Mouse (Mus musculus) midbrain, embryonic 16.5 days (tissue): ENCODE measurements around the gene Maco1. TPM values are rescaled to one million over a fixed set of nuclear protein-coding genes. Genes with fewer than 3 reads are reported as not detected.

Source experiments
- ATAC-seq: fragments of 200-750 bp; cut with Nextera tagmentation; 2 replicates; pipeline ENCODE4 v1.8.0; 2017; ENCODE audit warnings: moderate TSS enrichment
- H3K27ac ChIP-seq: fragments of 300-500 bp; sonication (generic); 2 replicates; pipeline ENCODE4 v1.5.1; 2014; ENCODE audit warnings: mild to moderate bottlenecking, low read length, mixed read lengths
- H3K27me3 ChIP-seq: fragments of 300-500 bp; sonication (generic); 2 replicates; pipeline ENCODE4 v1.6.1; 2014; ENCODE audit warnings: low read depth, low read length, mixed read lengths; ENCODE audit not compliant: control insufficient read depth, insufficient read depth
- H3K36me3 ChIP-seq: fragments of 300-500 bp; sonication (generic); 2 replicates; pipeline ENCODE4 v1.6.1; 2014; ENCODE audit warnings: mild to moderate bottlenecking, low read length, moderate library complexity, mixed read lengths; ENCODE audit not compliant: control insufficient read depth, insufficient read depth
- H3K4me1 ChIP-seq: fragments of 300-500 bp; sonication (generic); 2 replicates; pipeline ENCODE4 v1.6.1; 2014; ENCODE audit warnings: mild to moderate bottlenecking, low read length, mixed read lengths; ENCODE audit not compliant: control insufficient read depth, insufficient read depth
- H3K4me2 ChIP-seq: fragments of 300-500 bp; sonication (generic); 2 replicates; pipeline ENCODE4 v1.6.1; 2014; ENCODE audit warnings: mild to moderate bottlenecking, low read length, mixed read lengths
- H3K4me3 ChIP-seq: fragments of 300-500 bp; sonication (generic); 2 replicates; pipeline ENCODE4 v1.5.1; 2014; ENCODE audit warnings: low read depth, mild to moderate bottlenecking, low read length, moderate library complexity, mixed read lengths
- H3K9ac ChIP-seq: fragments of 300-500 bp; sonication (generic); 2 replicates; pipeline ENCODE4 v1.6.1; 2014; ENCODE audit warnings: low read depth, low read length, mixed read lengths
- H3K9me3 ChIP-seq: fragments of 300-500 bp; sonication (generic); replicated peaks from 2 replicates; pipeline ENCODE4 v1.6.1; 2014; ENCODE audit warnings: mild to moderate bottlenecking, low read length, mixed read lengths; ENCODE audit not compliant: control insufficient read depth, poor library complexity, severe bottlenecking
- WGBS: fragments of 180-500 bp; shearing (Covaris S2); extraction: QIAGEN DNeasy Blood & Tissue Kit; methylation state at CpG from one replicate; pipeline ENCODE4 v1.1.7; 2014; 5-methylcytosine and 5-hydroxymethylcytosine counted together
- polyA plus RNA-seq: library from polyadenylated mRNA; unstranded; fragments of >200 nt; fragmentation: Nextera tagmentation; extraction: Ambion mirVana; gene quantifications from 2 replicates; pipeline ENCODE4 v1.2.1, GENCODE M21; 2015

Maco1 gene
- polyA plus RNA-seq, 1 experiment from 2014 or later: 91.3 TPM

- no peak overlapping the region for H3K27ac ChIP-seq
- H3K4me1 ChIP-seq: peaks cover 10% of the 10 kb centered on the region
- peak overlapping the region; percentile 63; the same call in 1 of the 2 replicates for H3K9ac ChIP-seq
- H3K27me3 ChIP-seq: peaks cover 37% of the 10 kb centered on the region
- no peak for ATAC-seq
- no peaks in the 10 kb centered on the region for H3K9me3 ChIP-seq
- WGBS: 10% methylated on average over 21 of the region's 21 CpGs
- no peaks in the 10 kb centered on the region for H3K36me3 ChIP-seq
- peak overlapping the region; percentile 96 for H3K4me2 ChIP-seq
- peak overlapping the region; percentile 47 for H3K4me3 ChIP-seq
Measured at GRCm38 (mm10) chr4:134768226-134768888, 84.8 kb downstream of the Maco1 start.

DNA sequence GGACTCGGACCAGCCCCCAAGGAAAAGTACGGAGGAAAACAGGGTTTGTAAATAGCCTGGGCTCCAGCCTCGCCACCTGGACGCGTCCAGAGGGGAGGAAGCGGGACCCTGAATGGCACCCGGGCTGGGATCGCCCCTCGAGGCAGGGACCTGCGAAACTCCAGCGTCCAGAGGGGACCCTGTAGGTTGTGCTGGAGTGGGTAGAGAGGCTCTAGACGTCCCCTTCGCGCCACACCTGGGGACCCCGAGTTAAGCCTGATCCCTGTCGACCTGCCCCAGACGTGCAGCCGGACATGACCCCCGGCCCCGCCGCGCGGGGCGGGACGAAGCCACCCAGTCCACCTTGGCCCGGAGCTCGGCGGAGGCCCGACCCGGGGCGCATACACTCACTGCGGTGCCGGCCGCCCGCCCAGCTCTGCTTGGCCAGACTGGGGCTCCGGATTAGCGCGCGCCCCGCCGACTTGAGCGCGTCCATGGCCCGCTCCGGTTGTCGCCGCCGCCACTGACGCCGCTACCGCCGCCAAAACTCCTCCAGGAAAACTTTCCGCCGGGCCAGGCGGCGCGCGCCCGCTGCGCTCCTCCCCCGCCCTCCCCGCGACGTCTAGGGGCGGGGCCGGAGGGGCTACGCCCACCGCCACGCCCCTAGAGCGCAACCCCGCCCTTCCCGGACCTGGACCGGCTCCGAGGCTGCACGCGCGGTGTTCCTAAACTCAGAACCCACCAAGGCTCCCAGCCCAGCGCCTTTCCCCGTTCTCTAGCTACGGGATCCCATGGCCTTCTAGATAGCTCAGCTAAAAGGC is 85.5 kb downstream of the Maco1 start, which contains the start of gene Ldlrap1:
Ldlrap1 (minus strand) TSS at position 599 of the 800 bp plus-strand sequence.
- no peaks in the 10 kb centered on the region for H3K36me3 ChIP-seq
- peaks cover 10% of the 10 kb centered on the region for H3K4me1 ChIP-seq
- peak within 1 kb of the TSS; percentile 96 for H3K4me2 ChIP-seq
- peaks cover 37% of the 10 kb centered on the region for H3K27me3 ChIP-seq
- ATAC-seq: peak; percentile 60; the same call in 1 of the 2 replicates
- 1% methylated on average over 63 of the region's 80 CpGs for WGBS
- no peaks in the 10 kb centered on the region for H3K9me3 ChIP-seq
- H3K4me3 ChIP-seq: peak within 1 kb of the TSS; percentile 47
- peak within 1 kb of the TSS; percentile 63 for H3K9ac ChIP-seq
- H3K27ac ChIP-seq: no peak within 1 kb of the TSS

DNA sequence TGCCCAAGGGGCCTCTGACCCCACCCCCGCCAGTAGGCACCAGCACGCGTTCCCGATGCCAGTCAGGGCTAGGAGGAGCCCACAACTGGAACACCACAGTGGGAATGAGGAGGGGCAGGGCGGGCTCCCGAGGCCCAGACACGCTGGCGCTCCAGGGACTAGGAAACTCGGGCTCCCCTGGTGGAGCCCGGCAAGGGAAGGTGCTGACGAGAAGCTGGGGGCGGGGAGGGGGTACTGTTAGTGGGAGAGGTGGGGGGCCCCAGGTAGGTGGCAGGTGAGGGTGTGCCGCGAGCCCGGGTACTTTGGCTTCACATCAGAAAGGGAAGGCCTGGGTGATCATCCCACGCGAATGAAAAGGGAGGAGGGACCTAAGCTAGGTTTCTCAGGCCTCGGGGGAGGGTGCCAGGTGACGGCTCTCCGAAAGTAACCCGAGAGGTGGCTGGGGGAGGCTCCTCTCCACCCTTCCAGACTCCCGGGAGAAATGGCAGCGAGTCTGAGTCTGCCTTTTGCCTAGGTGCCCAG is 86.2 kb downstream of the Maco1 start:
- Histone ChIP-seq H3K36me3 (no peaks in the 10 kb centered on the region), H3K4me3 (peak overlapping the region; percentile 47), H3K27ac (no peak overlapping the region), H3K4me2 (peak overlapping the region; percentile 96), H3K9me3 (no peaks in the 10 kb centered on the region), H3K9ac (peak overlapping the region; percentile 63; the same call in 1 of the 2 replicates), H3K4me1 (peaks cover 10% of the 10 kb centered on the region), H3K27me3 (peaks cover 37% of the 10 kb centered on the region)
- WGBS: 2% methylated on average over 23 of the region's 23 CpGs
- no peak for ATAC-seq

- Histone ChIP-seq H3K4me1 (peaks cover 10% of the 10 kb centered on the region), H3K27me3 (peaks cover 37% of the 10 kb centered on the region), H3K4me3 (no peak overlapping the region), H3K36me3 (no peaks in the 10 kb centered on the region), H3K9ac (no peak overlapping the region), H3K9me3 (no peaks in the 10 kb centered on the region), H3K4me2 (no peak overlapping the region; the same call in 1 of the 2 replicates), H3K27ac (no peak overlapping the region)
- 69% methylated on average over 6 of the region's 6 CpGs for WGBS
- no peak for ATAC-seq
Measured at GRCm38 (mm10) chr4:134766277-134766676, 86.9 kb downstream of the Maco1 start.

- Histone ChIP-seq H3K4me1 (peaks cover 10% of the 10 kb centered on the region), H3K9me3 (no peaks in the 10 kb centered on the region), H3K9ac (no peak overlapping the region), H3K27me3 (peaks cover 34% of the 10 kb centered on the region), H3K4me2 (no peak overlapping the region), H3K4me3 (no peak overlapping the region), H3K27ac (no peak overlapping the region), H3K36me3 (no peaks in the 10 kb centered on the region)
- 84% methylated on average over 3 of the region's 3 CpGs for WGBS
- ATAC-seq: no peak
Measured at GRCm38 (mm10) chr4:134764333-134764732, 88.8 kb downstream of the Maco1 start.

GRCm38 (mm10) chr4:134762360-134762759 is 90.8 kb downstream of the Maco1 start:
- Histone ChIP-seq H3K9me3 (no peaks in the 10 kb centered on the region), H3K27ac (no peak overlapping the region), H3K9ac (no peak overlapping the region), H3K36me3 (no peaks in the 10 kb centered on the region), H3K4me2 (no peak overlapping the region), H3K4me1 (peaks cover 4% of the 10 kb centered on the region), H3K4me3 (no peak overlapping the region), H3K27me3 (peaks cover 19% of the 10 kb centered on the region)
- WGBS: 86% methylated on average over 6 of the region's 6 CpGs
- ATAC-seq: no peak

DNA sequence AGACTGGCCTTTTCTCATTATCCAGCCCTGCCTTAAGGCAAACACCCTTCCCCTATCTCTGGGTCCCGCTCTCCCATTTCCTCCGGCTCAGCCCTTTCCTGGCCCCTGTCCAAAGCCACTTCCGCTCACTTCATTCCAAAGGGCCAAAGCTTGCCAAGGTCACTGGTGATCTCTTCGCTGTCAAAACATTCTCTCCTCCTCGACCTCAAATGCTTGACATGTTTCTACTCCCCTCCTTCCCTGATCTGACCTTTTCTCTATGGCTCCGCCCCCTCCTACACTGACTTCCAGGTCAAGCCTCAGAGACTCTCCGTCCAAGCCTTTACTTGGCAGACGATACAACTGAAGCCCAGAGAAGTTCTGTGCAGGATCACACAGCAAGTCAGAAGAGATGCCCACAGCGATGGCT is 92.3 kb downstream of the Maco1 start:
- Histone ChIP-seq H3K4me3 (no peak overlapping the region), H3K27ac (no peak overlapping the region), H3K36me3 (no peaks in the 10 kb centered on the region), H3K9me3 (no peaks in the 10 kb centered on the region), H3K9ac (no peak overlapping the region), H3K4me1 (no peaks in the 10 kb centered on the region), H3K4me2 (no peak overlapping the region), H3K27me3 (peaks cover 6% of the 10 kb centered on the region)
- ATAC-seq: no peak
- 64% methylated on average over 9 of the region's 9 CpGs for WGBS

- ATAC-seq: no peak
- H3K27ac ChIP-seq: no peak overlapping the region
- H3K9me3 ChIP-seq: no peaks in the 10 kb centered on the region
- H3K4me1 ChIP-seq: no peaks in the 10 kb centered on the region
- H3K4me2 ChIP-seq: no peak overlapping the region
- peaks cover under 1% of the 10 kb centered on the region for H3K27me3 ChIP-seq
- H3K4me3 ChIP-seq: no peak overlapping the region
- no peaks in the 10 kb centered on the region for H3K36me3 ChIP-seq
- H3K9ac ChIP-seq: no peak overlapping the region
- WGBS: 82% methylated on average over 6 of the region's 6 CpGs
Measured at GRCm38 (mm10) chr4:134760281-134760680, 92.9 kb downstream of the Maco1 start.

- Histone ChIP-seq H3K27me3 (no peaks in the 10 kb centered on the region; the same call in 1 of the 2 replicates), H3K27ac (no peak overlapping the region), H3K4me3 (no peak overlapping the region), H3K9ac (no peak overlapping the region), H3K9me3 (no peaks in the 10 kb centered on the region), H3K36me3 (no peaks in the 10 kb centered on the region), H3K4me1 (peaks cover under 1% of the 10 kb centered on the region; the same call in 1 of the 2 replicates), H3K4me2 (no peak overlapping the region)
- WGBS: 95% methylated on average over 7 of the region's 7 CpGs
- no peak for ATAC-seq
Measured at GRCm38 (mm10) chr4:134759564-134759963, 93.6 kb downstream of the Maco1 start.
